Mouse (Mus musculus) kidney, adult 8-10 months (tissue): ENCODE measurements around the gene Dhx58.
A peak's percentile ranks its signal among the peaks of the same experiment; 100 is the strongest.
"Not testable (repeated sequence)": the region's sequence is repeated elsewhere in the genome, so short reads cannot be mapped to it uniquely, and the experiment has no call there.

Source experiments
- DNase-seq, 2 experiments: peaks; one replicate each; pipeline ENCODE4 v3.0.0; 2022

Dhx58 gene

DNA sequence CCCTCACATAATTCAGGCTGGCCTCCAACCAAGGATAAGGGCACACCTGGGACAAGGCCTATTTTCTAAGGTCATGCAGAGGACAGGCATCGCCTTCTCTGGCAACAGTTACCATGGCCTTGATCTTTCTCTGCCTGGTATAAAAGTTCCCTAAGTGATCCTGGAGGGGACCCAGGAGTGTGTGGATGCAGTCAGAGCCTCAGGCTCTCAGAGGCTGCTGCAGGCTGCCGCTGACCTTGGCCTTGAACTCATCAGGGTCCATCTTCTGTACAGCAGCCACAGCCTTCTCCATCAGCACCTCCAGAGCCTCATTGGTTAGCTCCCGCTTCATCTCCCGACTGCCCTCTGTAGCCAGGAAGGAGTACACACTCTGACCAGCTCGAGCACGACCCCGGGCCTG, 6.2 kb downstream of the Dhx58 start:
- DNase-seq = no peak

DNA sequence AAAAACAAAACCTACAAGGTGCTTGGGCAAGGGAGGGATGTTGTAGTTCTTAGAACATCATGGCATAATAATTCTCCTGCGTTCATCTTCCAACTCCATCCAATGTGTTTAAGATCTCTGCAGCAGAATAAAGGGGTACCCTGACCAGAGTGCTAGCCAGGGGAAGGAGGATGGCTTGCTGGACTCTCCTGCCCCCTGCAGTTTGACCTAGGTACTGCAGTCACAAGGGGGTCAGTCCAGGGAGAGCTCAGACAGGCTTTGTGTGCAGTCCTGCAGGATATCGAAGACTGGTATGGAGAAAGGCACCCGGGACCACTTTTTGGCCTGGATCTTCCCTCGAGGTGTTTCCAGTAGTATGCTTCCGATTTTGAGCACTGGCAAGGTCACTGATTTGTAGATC, 9.1 kb downstream of the Dhx58 start:
- peak in 1 of 2 experiments; percentile 82 for DNase-seq

DNA sequence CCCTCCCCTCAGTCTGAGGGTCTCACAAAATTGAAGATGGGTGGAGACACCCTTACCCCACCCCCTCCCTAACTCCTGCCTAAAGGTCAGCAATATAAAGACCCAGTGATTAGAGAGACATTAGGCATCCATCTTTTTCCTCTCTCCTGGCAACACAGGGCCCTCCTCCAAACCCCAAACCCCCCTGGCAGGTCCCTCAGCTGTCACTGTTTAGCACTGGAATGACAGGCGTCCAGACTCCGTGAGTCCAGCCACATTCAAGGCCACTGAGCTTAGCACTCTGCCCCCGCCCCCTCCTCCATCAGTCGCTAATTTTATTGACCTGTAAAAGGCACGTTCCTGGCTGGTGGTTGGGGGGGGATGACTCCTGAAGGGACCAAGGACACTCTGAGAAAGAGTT, 10.9 kb downstream of the Dhx58 start:
- no peak for DNase-seq

DNA sequence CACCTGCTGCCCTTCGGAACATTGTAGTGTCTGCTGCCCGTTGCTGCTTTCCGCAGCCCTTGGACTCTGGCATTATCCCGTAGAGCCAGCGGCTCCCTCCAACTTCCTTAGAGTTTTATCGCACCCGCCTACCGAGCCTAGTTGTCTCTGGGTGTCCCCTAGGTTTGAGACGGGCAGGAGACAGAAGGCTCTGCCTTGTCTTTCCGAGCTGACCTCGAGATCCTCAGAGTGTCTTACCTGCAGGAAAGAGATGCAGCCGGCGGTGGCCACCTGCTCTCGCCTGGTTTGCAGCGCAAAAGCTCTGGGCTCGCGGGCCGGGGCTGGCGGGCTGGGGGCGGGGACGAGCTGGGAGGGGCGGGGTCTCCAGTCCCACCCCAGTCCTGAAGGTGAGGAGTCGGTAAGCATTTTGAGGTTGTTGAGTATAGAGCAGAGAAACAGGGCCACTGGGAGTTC, 11.9 kb downstream of the Dhx58 start, which contains the start of gene Zfp385c:
Zfp385c (minus strand) TSS at position 292 of the 453 bp plus-strand sequence.
- peak in 1 of 2 experiments; percentile 23 for DNase-seq

DNA sequence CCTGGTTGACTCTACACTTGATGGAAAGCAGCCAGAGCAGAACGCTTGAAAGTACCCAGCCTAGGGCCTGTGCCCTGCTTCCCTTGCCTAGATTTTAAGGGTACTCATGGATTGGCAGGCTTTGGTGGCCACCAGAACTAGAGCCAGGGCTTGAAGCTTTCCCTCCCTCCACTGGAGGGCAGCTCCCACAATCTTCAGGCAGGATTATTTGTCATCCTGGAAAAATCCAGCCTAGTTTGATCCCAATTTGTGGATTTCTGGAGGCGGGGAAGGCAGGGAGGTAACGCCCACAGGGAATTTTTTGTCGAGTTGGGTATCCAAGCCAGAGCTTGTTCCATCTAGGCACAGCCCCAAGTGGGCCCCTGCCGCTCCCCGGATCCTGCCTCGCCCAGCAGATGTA, 13.7 kb downstream of the Dhx58 start:
- DNase-seq = no peak

DNA sequence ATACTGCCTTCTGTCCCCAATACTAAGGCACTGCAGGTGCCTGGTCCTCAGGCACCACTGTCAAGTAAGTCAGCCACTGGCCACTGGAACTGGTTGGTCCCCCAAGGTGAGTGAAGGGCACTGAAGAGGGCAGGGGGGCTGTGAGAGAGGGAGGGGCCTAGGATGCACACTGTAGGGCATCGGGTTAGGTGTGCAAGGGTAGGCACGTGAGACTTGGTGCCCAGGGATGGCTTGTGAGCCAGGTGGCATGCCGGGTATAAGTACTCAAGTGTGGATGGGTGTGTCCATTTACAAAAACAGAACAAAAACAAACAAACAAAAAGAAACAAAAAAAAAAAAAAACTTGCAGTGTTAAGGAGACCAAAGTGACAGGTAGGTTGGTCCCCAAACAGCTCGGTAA, 15.6 kb downstream of the Dhx58 start:
- no peak for DNase-seq

DNA sequence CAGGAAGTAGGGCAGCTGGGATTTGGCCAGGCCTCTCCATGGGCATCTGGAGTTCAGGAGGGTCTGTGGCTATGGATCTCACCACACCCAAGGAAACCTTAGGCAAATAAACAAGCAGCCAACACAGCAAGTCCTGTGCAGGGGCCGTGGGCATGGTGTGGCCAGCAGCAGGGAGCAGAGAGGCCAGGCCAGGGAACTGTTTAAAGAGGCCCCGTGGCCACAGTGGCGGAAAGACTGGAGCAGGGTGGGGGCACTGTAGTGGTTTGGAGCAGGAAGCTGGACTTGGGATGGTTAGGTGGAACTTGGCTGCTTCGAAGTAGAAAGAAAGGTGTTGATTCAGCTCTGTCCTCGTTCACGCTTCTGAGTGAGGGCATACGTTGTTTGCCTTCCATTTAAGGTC, 16.8 kb downstream of the Dhx58 start:
- DNase-seq = no peak

DNA sequence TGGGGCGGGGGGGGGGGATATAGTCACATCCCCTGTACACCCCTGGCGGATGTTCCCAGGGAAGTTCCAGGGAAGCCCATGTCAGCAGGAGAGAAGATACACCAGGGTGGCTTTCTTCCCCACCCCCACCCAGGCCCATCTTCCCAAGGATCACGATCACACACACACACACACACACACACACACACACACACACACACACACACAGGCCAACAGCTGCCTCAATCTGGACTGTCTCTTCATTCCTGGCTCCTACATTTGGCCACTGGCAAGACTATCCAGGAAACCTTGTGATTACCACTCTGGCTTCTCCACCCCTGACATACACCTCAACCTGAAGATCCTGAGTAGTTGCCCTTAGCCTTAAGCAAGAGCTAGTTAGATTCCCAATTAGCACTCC, 18.7 kb downstream of the Dhx58 start:
- no peak for DNase-seq

DNA sequence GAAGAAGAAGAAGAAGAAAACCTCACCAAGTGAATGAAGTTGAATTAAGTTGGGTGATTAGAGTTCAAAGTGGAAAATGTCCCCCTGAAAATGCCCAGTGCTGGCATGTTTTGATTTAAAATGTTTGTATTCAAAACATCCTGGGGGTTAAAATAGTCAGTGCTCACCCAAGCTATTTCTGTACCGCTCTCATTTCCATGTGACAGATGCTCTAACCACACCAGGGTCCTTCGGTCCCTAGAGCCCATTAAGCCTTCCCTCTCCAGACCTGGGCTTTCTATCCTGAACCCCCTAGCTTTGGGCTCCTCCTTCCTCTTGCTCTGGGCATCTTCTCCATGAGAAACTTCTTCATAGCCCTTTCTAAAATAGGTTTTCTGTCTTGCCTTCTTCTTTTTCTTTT, 20.0 kb downstream of the Dhx58 start:
- no peak for DNase-seq

DNA sequence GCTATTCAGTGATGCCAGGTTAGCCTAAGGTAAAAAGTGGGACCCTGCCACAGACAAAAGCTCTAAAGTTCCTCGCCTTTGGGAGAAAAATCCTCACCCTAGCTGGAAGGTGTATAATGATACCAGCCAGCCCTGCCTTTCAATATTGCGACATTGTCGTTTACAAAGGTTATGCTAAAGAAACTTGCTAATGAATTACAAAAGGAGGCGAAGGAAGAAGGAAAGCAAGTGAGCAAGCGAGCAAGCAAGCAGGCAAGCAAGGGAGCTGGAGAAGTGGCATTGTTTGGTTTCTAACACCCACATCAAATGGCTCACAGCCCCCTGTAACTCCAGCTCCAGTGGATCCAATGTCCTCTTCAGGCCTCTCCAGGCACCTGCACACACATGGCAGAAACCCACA, 21.5 kb downstream of the Dhx58 start:
- DNase-seq = no peak

DNA sequence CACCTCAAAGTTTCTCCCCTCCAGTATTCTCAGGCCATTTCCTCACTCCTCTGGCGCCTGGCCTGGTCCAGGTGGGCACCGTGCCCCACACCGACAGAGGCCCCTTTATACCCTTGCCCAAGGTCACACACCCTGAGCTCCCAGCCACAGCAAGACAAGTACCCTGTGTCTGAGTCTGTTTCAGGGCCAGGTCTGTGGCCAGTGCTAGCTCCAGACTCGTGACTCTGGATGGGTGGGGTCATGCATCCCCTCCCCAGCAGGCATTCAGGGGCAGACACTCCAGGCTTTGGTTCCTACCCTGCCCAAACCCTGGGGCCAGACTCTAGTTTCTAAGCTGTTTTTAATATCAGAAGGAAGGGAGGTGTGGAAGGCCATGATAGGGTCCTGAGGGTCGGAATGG, 22.2 kb downstream of the Dhx58 start:
- DNase-seq = no peak

DNA sequence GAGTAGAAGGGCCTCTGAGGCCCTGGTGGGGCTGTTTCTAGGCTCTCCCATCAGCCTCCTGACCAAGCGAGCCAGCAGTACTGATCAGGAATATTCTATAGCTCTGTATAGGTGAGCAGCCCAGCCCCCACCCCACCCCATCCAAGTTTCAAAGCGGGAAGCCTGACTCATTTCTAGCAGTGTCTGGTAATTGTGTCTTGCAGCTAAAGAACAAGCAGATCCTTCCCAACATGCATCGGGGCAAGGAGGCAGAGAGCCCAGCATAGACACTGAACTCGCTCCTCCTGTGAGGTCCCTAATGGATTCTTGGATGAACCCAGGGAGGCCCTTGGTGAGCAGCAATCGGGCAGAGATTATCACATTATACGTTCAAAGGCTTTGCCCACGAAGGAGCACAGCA, 26.3 kb downstream of the Dhx58 start:
- no peak for DNase-seq

DNA sequence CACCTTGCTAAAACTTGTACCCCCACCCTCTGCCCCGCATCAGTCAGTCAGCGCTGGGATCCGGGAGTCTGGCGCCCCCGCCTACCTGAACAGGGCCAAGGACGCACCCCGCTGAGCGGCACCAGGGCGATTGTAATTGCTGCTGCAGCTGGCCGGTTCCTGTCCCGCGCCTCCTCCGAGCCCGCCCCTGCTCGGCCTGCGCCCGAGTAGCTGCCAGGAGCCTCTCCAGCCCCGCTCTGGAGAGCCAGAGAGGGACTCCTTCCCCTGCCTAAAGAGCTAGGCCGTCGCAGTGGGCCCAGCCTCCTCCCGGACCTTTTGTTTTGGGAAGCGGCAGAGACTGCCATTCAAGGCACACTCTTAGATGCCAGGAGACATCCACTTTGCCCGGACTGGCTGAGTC, 30.9 kb downstream of the Dhx58 start:
- no peak for DNase-seq

DNA sequence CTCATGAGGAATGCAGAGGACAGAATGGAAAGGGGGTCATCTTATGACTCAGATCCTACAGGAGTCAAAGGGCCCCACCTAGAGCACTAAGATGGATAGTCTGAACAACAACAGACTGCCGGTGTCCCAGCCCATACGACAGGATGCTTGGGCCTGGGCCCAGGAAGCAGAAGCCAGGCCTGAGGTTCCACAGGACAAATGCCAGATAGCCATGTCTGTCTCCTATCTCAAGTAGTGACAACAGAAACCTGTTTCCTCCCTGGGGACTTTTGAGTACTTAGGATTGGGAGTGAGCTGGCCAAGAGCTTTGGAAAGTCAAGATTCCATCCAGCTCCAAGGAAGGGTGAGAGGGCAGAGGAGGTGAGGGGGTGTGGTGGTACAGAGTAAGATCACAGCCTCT, 32.1 kb downstream of the Dhx58 start:
- DNase-seq = no peak

DNA sequence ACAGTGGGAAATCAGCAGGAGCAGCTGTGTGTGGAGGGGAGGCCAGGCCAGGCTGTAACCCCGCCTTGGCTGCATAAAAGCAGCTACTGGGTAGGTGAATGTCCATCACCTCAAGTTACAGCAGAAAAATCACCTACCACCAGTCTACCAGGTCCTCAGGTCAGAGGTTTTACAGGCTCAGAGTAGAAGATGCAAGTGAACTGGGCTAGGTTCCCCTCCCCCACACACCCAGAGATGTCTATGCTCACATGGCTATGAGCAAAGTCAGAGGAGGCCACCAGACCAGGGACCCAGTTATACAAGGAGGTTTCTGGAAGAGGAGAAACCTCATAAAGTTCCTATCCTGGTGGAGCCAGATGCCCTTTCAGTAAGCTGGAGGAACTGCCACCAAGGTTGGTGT, 33.0 kb downstream of the Dhx58 start:
- no peak for DNase-seq

DNA sequence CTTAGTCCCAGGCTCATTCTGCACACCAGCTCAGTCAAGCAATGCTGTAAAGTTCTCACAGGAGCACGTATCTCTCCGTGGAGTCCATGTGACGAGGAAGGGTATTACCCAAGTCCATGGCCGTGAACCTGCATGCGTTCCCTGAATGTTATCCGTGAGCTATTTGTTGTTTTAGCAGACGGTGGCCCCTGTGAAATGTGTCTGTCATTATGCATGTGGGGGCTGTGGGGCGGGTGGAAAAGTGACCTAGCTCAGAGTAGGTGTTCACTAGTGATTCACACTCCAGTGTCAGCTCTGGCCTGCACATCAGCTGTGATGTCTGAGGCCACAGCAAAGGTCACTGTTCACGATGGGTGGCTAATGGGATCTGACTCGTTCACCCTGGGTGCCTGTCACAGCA, 44.3 kb downstream of the Dhx58 start:
- DNase-seq = no peak

DNA sequence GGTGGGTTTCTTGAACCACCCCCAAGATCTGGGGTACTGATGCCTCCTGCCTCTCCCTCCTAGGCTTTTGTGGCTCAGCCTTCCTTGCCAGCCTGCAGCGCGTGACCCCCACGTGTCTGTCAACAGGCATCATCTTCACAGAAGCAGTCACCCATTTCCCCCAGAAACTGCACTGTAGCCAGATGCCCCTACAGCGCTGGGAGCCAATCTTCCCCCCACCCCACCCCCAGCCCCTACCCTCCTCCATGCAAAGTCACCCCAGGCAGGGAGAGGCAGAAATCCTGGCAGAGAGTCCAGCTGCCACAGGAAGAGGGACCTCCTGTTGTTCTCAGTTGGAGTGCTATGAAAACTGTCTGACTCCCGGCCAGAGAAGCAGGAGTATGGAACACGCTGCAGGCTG, 47.6 kb downstream of the Dhx58 start:
- DNase-seq = no peak

DNA sequence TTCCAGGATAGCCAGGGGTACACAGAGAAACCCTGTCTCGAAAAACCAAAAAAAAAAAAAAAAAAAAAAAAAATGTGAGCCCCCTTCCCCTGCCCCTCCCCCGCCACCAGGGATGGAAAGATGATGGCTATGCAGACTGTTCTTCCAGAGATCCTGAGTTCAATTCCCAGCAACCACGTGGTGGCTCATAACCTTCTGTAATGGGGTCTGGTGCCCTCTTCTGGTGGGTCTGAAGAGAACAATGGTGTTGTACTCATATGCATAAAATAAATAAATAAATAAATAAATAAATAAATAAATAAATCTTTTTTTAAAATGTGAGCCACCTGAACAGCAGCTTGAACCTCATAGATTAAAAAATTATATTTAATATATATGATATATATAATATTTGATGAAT, 48.5 kb downstream of the Dhx58 start:
- not testable (repeated sequence) for DNase-seq

DNA sequence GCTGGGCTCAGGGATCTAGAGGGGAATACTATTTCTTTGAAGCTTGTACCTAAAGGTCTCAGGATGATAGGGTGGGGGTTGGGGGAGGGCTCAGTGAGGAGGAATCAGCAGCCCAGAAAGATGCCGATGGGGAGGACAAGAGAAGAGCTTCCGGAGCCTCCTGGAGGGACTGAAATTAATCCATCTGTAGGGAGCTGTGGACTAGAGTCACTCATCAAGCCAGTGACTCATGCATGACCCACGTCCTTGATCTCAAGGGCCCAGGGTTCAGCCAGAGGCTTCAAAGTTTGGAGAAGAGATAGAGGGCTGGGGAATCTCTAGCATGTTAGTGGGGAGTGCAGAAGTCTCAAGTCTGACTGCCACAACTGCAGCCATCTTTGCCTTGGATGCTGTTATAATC, 52.3 kb downstream of the Dhx58 start:
- no peak for DNase-seq

DNA sequence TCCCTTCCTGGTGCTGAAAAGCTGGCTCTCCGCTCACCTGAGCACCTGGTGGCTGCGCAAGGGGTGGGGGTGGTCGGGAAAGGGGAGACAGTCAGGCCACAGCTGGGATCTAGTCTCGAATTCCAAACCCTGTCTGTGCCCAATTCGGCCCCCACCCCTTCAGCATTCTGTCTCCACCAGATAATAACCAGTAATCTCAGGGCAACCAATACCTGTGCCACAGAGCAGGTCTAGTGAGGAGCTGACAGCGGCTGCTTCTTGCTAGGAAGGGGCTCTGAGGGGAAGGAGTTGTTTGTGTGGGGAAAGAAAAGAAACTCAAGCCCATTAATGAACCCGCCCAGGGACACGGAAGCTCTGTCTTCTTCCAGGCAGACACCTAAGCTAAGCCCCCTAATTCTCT, 52.9 kb downstream of the Dhx58 start:
- no peak for DNase-seq

DNA sequence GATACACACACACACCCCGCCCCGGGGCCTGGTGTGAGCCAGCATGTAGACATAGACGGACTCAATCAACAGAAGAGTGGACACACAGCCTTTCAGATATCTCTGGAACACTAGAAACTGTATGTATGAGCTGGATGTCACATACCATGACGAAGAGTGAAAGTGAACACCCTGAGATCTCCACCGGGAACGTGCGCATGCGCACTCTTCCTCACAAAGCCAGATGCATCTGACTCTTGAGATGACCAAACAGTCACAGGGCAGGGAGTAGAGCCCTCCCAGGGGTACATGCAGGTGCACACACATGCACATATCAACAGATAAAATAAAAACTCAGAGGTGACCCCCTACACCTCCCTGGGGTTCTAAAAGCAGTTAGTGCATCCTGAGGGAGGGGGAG, 55.7 kb downstream of the Dhx58 start:
- DNase-seq = no peak

DNA sequence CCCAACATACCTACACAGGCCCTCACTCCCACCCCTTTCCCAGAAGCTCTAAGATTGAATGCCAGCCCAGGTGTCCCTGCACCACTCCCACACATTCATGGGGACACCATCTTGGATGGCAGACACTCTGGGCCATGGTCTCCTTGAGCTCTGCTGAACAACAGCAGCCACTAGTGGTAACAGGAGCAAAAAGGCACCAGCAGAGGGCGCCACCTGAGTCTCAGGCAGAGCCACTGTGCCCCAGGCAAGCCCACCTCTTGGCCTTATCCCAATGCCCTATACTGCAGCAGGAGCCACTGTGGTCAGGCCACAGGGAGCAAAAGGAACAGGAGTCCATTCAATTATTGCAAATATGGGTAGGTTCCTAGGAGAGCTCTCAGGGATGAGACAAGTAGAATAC, 57.8 kb downstream of the Dhx58 start:
- DNase-seq = peak in 1 of 2 experiments; percentile 52
